Mouse (Mus musculus) ovary, postnatal 36 days (tissue): Measurements from ENCODE around the gene Zfp503.
A peak's percentile ranks its signal among the peaks of the same experiment; 100 is the strongest.

Experiments used
- DNase-seq: peaks from one replicate; pipeline ENCODE4 v3.0.0; 2022; ENCODE audit warnings: low spot score, mixed read lengths

Zfp503 gene

DNA sequence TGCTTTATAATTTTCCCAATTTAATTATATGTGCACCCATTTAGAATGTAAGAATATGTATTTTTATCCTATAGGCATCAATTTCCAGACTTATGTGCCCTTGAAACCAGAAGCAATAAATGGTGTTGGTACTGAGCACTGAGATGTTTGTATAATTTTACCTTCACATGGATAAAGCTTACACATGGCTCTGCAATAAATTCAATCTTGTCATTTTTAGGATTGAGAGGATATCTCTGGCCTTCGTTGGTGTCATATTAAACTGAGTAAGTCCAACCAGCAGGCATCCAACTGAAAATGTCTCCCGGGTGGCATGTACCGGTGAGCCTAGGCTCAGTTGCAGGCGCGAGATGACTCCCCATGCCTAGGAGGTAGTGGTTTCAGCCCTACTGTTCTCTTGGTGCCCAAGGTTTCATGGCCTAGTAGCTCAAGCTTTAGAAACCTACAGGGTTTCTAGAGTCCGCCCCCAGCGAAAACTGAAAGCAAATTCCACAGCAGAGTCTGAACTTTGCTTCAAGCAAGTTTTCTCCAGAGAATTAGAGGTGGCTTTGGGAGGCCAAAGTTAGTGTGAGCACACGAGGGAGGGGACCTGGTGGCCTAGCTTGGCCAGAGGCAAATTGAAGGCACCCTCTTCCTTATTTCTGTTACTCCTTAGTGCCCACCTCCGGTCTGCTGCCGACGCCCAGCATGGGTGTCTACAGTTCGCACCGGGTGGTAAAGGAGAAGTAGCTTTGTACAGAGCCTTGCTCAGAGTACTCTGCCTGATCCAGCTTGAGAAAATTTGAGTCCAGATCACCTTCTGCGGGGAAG is 4.1 kb upstream of the Zfp503 start:
- DNase-seq: peak; percentile 31

DNA sequence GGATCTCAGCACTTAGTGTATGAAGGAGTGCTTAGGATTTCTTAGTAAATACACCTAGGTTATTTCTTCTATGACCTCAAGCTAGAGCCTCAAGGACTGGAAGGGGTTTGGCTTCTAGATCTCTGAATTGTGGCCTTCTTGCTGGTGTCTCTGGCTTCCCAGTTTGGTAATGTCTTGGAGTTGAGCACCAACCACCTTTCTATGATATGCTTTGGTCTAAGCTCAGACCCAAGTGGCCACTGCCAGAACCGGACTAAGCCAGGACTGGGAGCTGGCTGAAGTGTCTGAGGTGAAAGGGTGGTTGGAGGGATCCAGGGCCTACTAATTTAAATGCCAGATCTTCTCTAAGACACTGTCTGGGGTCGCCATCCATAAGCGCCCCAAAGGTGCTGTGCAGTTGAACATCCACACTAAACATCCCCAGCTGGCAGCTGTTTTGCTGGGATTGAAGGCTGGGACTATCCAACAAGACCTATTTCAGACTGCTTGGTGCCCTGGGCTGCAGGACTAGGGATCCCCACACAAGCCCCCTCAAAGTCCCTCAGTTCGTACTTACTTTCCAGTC is 3.0 kb upstream of the Zfp503 start:
- no peak for DNase-seq

DNA sequence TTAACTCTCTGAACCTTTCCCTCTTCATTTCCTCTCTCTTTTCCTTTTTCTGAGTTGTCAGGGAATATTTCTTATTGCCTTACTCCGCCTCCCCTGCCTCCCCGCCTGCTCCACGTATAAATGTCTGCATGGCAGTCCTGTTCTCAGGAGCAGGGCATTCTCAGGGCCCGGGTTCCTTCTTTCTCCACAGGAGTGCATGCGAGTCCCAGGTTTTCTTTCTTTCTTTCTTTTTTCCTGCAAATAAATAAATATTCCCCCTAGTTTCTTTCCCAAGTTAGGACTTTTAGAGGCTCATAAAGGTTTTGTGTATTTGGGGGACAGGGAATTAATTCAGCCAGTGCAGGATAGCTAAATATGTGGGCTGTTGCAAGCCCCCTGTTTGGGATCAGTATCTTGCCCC is 2.5 kb upstream of the Zfp503 start:
- DNase-seq: no peak

DNA sequence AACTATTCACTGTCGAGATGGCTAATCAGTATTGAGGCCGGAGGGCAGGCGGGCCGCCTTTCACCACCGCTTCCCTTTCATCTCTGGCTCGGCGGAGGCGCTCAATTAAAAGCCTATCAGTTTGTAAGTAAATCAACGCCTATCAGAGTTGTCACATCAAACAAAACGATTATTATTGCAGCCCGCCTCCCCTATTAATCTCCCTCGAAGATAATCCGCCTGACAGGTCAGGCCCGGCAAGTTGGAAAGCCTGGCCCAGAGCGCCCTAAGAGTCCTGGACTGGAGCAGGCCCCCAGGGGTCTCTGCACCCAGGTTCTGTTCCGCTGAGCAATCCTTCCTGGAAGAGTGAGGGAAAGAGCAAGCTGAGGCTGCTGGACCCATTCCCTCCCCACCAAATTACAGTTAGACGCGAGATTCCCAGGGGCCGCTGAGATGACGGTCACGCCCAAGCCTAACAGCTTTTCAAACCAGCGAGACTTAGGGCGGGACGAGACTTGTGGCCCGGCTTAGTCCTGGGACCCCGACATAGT is 1.9 kb upstream of the Zfp503 start:
- peak; percentile 61 for DNase-seq

DNA sequence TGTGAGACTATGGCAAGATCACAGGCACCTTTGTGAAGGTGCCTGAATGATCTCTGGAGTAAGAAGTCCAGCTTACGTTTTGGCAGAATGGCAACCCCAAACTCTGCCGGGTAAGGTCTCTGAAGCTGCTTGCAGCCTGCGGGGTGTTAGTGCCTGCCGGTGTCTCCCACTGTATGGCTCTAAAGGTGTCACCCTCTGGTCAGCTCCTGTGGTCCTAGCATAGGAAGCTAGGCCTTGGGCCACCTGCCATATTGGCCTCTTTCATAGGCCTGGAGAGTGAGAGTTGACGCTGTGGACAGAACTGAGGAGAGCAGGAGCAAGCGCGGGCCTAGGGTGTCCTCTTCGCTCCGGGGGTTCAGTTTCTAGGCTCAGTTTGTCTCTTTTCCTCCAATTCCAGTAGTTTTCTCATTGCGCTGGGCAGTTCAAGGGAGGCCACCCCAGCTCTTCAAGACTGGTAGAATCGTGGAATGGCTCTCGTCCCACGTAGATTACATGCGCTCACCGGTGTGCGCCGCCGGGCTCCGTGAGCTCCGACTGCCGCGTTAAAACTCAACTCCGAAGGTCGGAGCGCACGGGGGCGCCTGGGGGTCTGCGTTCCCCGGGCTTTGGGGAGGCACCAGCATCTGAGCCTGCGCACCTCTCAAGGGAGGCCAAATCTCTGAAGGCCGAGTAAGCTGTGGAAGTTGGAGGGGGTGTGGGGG is 1.1 kb upstream of the Zfp503 start:
- DNase-seq: peak; percentile 56

DNA sequence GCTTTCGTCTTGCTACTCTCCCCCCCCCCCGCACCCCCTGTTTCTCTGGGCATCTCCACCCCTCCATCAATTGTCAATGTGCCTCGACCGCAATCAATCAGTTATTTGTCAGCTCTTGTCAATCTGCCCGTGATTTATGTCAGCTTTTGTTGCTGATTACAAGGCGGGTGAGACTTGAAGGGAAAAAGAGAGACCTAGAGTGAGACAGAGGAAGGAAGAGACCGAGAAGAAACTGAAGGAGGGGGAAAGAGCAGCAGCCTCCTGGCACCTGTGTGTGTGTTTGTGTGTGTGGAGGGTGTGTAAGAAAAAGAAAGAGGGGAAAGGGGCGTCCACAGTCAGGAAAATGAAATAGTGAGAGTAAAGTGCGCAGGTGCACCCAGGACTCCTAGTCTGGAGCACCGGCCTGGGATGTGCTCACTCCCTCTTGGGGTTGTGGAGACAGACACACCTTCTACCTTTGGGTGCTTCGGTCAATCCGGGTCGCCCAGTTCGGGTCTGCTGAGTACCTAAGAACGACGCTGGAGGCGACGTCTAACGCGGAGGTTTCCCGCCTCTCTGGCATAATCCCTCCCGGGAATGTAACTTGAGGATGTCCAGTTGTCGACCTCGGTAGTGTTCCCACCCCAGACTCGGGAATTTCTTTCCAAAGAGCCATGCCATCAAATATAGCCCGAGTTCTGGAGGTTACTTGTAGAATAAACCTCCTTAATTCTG is 667 bp downstream of the Zfp503 start:
- peak; percentile 51 for DNase-seq

DNA sequence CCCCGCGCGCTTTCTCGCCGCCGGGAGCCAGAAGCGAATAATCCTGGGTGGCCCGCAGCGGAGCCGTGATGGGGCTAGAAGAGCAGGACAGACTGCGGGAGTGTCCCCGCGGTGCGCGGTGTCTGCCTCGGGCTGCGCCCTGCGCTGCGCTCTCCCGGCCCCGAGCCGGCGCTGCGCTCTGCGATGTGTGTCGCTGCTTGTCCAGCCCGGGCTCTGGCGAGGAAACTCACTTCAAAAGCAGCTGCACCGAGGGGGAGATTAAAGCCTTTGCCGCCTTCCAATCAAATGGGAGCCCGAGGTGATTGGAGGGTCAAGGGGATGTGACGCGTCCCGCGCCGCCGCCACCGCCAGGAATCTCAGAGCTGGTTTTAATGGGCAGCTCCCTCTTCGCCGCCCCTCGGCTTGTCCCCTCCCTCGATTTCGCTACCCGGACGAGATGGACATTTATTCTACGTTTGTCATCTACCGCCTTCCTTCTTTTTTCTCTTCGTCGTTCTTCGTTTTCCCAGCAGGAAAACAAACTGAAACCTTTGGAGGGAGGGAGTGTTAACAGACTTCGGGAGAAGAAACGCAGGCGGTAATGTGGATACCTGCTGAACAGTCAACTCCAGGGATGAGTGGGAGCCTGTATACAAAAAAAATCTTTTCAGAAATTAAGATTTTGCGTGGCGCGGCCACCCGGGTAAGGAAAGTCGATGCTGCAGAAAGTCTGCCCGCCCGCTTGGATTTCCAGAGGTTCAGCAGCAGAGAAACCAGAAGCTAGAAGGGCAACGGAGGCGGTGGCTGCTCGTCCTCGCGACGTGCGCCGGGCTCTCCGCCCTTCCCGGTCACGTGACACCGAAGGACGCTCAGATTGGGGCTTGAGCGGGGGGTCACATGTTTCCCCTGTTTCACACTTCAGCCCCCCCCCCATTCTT is 1.5 kb downstream of the Zfp503 start:
- peak; percentile 96 for DNase-seq

DNA sequence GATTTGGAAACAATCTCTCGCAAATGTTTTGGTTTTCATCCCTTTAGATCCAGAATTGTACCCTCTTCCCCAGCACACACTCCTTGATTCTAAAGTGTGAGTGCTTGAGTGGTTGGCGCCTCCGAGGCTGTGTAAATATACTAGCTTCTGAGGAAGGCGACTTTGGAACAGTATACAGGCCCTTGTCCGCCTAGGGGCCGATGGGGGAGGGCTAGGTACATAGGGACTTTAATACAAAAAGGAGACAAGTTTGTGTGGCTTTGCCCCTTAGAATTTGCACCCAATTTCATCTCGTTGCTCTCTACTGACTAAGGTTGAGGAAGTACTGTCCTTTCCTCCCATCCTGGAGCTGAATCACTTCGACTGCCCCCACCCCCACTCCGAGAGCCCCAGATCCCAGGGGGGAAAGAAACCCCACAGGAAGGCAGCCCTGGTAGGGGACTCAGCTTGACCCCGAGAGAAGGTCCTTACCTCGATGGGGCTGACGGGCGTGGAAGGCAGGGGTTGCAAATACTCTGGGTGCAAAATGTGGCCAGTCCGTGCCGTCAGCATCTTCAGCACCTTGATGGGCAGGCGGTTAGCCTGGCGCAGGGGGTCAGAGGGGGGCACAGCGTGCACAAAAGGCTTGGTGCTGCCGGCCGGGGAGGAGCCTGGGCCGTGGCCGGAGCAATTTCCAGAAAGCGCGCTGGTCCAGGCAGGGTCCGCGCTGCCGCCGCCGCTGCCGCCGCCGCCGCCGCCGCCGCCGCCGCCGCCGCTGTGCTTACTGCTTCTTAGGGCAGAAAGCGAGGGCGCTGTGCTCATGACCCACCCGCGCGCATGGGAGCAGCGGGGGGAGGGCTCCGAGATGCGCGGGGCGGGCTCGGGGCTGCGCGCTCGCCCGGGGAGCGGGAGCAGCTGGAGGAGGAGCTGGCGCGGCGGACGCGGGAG is 2.4 kb downstream of the Zfp503 start:
- DNase-seq: peak; percentile 23

DNA sequence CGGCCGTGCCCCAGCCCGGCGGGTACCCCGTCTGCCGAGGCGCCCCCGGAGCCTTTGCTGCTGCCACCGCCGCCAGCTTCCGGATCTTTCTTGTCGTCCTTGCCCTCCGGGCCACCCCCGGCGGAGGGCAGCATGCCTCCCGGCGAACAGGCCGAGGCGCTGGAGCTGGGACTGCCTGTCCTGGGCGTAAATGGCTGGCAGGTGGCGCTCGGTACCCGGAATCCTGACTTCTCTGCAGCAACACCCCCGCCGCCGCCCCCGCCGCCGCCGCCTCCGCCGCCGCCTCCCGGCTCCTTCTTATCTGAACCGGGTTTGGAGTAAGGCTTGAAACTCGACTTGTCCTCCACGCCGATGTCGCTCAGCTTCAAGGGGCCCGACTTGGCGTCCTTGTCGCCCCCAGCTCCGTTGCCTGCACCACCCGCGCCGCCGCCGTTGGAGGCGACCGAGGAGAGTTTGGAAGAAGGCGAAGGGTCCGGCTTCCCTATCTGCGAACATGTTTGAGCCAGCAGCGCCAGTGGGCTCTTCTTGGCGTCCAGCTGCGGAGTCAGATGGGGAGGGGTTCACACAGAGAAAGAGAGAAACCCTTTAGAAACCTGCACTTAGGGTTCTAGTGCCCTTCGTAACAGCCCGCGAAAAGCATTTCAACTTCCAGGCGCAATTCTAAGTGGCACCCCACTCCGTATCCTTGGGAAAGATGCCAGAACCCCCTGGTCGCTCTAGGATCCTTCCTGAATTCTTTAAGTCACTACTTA is 3.2 kb downstream of the Zfp503 start:
- peak; percentile 89 for DNase-seq

DNA sequence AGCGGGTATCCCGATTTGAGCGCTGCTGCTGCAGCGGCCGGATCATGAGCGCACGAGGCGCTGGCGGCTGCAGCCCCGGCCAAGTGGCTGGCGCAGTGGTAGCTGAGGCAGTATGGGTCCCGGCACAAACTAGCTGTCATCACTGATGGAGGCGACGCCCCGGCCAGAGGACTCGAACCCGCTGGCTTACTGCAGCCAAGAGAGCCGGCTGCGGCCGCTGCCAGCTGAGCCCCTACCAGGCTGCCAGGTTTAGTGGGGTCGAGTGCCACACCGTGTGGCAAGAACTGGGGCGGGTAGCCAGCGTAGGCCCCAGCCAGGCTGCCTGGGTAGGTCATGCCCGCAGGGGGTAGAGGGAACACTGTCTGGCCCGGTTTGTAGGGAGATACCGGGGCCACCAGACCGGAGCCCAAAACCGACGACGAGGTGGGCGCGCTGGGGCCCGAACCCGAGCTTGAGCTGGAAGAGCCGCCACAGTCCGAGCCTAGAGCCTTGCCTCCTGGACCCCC is 3.9 kb downstream of the Zfp503 start:
- no peak for DNase-seq

DNA sequence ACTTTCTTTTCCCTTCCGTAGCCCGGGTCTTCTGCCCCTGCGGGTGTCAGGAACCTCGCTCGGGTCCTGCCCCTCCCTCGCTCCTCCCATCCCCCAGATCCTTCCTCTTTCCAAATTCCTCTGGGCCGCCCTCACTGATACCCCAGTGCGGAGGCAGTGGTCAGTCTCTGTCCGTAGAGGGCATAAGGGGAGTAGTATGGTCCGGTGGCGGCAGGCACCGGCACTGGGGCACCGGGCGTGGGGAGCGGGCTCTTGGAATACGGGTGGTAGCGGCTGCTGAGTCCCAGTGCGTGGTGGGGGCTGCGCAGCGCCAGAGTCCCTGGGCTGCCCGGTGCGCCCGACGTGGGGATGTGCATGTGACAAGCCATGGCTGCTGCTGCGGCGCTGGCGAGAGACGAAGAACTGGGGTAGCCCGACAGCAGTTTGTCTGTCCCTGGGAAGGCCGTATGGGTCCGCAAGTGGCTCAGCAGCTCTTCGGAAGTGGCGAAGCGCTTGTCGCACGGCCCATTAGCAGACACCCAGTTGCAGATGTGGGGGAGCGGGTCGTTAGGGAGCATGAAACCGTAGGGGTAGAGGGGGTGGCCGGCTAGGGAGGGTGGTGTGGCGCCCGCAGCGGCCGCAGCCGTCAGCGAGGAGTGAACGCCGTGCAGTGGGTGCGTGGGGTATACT is 4.5 kb downstream of the Zfp503 start:
- DNase-seq: peak; percentile 53

DNA sequence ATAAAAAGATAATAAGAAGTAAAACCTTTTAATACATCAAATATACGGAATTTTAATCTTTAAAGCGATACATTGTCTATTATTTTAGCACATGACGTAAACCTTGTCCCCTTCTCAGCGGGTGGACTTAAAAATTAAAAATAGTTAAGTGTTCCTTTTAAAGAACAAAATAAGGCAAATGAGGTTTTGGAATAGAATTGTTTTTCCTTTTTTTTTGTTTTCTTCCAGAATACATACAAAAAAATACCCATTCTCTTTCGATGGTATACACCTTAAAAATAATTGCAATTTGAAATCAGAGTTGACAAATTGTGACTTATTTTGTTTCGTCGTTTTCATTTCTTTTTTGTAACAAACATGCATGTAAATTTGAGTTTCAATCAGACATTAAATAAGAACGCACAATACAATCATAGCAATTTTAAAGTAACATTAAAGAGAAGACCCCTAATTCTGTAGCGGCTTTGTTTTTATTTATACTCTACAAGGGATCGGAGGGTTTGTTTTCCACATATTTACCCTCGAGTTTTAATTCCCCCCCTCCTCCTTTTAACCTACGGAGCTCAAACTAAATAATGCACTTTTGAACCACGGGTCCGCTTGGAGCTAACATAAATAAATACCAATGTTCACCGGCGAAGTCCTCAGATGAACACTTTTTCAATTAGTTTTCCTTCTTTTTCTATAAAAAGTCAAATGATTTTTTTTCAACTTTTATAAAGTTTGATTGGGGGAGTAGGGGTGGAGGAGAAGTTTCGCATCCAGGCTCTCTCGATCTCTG is 5.3 kb downstream of the Zfp503 start:
- no peak for DNase-seq

DNA sequence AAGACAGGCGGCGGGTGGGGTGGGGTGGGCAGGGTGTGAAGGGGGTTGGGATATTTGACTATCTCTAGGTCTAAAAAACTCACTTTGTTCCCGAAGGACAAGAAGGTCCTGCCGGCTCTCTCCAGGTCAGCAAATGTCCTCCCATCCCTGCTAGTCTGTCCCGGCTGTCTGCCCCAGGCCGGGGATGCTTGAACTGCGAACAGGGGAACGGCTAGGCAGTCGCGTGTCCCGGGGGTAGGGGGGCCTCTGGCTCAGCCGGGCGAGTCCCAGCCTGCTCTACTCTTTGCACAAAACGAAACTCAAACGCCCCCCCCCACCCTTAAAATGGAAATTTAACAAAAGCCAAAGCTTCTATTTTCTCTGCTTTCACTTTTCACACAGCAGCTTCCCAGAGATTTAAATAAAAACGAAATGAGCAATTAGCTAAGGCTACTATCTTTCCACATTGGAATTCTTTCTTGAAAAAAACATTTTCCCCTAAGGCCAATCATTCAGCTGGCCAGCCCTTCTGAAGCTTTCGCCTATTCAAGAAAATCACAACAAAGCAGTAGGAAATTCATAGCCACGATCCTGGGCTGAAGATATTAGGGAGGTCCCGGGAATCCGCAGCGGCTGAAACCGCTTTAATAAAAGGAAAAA is 6.0 kb downstream of the Zfp503 start:
- peak; percentile 51 for DNase-seq

DNA sequence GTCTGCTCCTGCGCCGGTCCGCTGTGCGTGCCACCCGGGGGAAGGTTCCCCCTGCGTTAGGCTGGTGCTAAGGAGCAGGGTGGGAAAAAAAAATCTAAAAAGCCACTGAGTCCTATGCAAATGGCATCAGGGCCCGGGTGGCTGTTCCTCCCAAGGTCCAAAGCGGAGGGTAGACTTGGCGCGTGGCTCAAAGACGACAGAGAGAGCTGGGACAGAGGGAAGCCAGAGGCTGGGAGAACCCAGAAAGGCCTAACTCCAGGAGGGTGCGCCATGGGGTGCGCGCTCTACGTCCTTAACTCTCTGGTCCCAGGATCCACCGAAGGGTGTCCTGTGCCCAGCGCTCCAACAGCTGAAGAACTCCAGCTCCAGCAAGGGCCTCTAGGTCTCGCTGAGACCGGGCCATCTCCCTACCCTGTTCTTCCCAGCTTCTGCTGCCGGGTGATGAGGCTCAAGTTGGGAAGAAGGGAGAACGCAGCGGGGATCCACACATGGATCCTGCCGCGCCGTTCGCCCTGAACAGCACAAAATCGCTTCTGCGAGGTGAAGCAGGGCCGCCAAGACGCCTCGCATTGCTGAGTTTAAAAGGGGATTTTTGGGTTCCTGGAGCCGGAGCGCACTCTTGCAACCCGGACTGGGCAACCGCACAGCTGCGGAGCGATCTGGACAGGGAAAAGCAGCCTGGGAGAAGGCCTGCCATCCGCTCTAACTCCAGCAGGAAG is 6.7 kb downstream of the Zfp503 start:
- peak; percentile 61 for DNase-seq

DNA sequence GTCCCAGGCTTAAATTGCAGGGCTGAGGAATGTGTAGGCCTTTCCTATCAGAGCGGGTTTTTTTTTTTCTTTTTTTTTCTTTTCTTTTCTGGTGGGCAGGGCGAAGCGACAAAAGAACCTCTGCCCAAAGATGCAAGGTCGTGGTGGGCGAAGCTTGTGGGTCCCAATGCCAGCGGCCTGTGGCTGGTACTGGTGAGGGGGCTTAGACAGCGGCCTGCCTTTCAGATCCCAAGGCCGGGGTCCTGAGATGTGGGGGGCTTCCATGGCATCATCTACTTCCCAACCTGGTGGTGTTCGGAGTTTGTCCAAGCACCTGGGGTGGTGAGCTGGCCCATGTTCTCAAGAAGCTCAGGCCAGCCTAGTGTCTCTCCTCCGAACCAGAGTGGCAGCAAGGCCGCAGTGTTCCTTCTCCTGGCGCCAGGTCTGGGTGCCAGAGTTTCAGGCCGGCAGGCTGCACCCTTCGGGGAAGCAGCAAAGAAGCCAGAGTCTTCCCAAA is 7.3 kb downstream of the Zfp503 start:
- DNase-seq: no peak

DNA sequence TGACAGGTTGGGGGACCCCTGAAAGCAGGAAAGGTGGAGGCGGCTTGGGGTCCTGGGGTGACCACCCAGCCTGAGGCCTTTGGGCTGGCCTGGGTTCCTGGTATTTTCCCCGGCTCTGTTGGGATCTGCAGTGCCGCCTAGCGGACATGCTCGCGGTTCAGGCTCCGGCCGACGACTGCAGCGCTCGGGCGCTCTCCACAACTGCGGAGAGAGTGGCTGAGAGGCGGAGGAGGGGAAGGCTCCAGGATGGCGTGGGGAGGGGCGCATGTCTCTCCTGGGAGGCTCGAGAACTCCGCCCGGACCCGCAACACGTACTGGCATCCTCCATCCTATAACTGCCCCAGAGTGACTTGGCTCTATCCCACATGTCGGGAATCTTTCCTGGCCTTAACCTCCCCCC is 7.9 kb downstream of the Zfp503 start:
- DNase-seq: peak; percentile 88
